Mouse (Mus musculus) layer of hippocampus, postnatal 14 days (tissue): ENCODE measurements around the gene Lpp. TPM values are rescaled to one million over a fixed set of nuclear protein-coding genes. Genes with fewer than 3 reads are reported as not detected.
A peak's percentile ranks its signal among the peaks of the same experiment; 100 is the strongest.

Experiments
- DNase-seq, 2 experiments: peaks; one replicate each; pipeline ENCODE4 v3.0.0; 2021 to 2022; ENCODE audit warnings: low spot score in 2 of 2, mixed read lengths in 1 of 2
- total RNA-seq, 2 experiments: library from RNA; stranded (reverse); gene quantifications; 2 replicates each; pipeline ENCODE4 v1.2.3; 2021

Lpp gene
- total RNA-seq, 2 experiments from 2014 or later, result 10.1 to 12.2 TPM

DNA sequence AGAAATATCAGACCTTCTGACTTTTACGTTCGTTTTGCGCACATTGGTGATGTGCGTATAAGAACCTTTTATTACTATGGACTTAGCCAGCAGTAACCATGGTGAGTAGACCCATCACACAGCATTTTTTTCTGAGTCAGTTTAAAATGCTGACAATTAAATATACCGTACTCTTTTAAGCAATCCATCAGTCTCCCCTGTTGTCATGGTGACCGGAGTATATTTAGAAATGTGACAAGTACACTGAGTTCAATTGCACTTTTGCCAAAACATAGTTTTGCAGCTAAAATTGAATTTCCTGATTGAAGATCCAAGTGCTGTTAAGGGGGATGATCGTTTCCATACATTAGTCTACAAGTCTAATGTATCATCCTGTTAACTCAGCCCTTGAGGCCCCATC is 149.6 kb downstream of the Lpp start:
- DNase-seq, result peak in 1 of 2 experiments; percentile 76

DNA sequence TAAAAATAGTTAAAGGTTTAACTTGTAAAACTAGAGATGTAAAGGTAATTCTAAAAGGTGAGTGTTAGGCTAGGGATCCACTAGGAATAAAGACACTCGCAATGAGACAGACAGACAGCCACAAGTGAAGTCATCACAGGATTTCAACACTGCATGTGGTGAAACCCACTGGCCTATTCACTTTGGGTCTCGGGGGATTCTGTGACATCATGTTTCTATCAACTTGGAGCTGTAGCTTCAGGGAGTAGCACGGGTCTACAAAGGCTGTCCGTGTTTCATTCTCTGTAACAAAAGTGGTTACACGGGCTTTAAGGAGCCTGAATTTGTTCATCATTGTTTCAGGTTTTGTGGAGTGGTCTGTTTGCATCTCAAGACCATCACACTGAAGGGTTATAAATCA is 152.1 kb downstream of the Lpp start:
- DNase-seq, result no peak

DNA sequence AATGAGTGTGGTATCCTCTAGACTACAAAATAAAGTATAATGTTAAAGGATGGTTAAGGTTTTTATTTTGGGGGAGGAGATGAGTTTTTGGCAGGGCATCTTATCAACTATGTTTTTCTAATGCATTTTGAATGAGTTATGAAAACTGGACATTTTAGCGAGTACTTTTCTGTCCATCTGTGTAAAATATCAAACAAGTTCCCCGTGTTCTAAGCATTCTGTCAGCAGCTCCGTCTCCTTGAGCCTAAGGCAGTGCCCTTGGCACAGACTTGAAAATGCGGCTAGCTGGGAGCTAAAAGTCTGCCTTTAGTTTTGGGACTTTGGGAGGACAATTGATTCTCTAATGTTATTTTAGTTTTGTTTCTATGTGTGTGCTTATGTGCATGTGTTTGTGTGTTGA is 165.2 kb downstream of the Lpp start:
- no peak for DNase-seq

DNA sequence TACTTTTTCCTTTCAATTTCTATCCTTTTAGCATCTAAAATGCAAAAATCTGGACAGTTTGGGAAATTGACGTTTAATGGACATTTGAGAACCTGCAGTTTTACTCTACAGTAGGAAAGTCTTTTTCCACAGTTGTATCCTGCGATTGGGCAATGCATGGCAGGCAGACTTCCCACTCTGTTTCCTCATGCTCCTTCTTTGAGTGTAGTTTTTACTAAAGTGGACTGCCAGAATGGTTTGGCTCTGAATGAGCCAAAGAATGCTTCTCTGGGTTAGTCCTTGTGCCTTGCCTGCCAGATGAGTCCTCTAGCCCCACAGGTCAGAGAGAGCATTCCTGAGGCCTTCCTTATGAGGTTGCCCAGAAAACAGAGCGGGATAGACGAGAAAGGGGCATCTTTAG is 166.5 kb downstream of the Lpp start:
- DNase-seq, result no peak

DNA sequence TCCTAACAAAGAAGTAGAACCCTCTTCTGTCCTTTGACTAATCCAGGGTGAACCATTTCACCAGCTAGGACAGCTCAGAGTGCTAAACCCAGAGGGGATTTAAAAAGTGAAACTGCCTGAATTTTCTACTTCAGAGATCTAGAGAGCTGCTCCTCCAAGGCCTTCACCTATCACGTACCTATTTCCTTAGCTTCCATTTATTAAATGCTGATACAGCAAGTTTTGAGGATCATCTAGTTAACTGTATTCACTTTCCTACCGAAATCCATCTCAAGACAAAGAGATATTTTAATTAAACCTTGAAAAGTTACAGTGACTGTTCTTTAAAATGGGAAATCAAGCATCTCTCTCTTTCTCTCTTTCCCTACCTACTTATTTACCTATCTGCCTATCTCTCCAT is 167.7 kb downstream of the Lpp start:
- DNase-seq, result no peak

DNA sequence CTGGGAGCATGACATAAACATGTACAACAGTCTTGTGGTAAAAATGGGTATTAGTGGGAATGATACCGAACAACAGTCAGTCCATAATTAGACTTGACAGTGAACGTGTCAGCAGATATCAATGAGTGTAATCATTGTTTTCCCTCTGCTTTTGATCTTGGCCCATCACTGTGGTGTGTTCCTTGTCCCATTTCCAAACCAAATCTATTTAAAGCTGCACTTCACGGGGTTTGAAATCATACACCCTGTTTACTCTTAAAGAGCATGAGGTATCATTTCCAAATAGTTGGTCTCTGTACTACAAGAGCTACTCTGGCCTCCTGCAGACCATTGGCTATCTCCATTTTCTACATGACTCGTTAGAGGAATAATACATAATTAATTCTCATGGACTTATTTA is 168.3 kb downstream of the Lpp start:
- DNase-seq, result no peak

DNA sequence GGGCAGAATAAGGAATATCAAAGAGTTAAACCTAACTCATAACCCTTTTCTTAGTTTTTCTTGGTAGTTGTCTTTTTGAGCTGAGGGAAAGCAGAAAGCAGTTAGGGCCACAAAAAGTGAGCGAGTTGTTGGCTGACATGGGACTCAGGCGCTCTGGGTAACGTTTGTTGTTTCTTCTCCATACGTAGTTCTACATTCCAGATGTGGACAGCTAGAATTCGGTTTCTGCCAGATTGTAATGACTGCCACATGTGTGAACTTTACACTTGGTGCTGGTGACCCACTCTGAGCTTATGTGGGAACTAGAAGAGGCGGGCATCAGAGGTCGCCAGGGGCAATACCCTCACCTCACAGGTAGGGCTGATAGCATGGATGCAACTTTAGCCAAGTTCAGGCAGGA is 172.0 kb downstream of the Lpp start:
- DNase-seq, result no peak

DNA sequence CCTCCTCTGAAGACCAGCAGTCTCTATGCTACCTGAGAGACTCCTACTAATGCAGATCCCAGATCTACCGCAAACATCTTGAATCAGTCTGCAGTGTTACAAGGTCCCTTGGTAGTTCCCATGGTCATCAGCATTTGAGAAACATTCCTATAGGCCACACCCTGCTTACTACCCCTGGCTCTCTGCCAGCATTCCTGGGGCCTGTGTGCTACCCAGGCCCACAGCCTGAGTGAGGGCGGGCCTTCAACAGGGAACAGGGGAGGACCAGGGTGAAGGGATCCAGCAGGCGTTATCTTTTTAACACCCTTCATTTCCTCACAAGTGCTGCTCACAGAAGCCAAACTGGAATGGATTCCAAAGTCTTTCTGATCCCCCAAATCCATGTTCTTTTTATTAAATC is 173.0 kb downstream of the Lpp start:
- no peak for DNase-seq

DNA sequence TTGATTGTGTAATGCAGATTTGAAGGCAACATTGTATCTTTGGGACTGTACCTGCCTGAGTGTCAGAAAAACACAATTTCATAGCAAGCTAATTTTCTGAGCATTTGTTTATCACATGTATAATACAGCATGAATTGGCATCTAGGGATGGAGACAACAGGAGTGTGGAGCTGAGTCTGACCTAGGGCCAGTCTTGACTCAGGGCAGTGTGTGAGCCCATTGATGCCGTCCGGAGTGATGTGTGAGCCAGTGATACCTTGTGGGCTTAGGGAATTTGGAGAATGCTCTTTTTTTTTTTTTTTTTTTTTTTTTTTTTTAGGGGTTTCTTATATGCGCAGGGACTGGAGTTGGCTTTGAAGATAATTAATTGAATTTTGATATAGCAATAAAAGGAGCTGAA is 174.3 kb downstream of the Lpp start:
- no peak for DNase-seq

DNA sequence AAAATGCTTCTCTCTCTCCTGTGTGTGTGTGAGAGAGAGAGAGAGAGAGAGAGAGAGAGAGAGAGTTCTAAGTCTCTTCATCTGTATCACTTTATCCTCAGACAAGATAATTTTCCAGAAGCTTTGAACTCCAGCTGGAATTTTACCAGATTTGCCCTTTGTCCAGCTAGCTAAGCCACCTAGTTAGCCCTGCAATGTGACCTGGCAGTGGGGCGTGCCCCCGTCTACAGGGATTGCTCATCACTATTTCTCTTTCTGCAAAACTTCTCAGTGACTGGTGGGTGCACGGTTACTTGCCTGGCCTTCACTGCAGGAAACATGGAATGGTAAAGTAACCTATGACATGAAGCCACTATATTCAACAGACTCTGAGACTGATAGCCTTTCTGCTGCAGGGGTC is 174.8 kb downstream of the Lpp start:
- DNase-seq, result no peak

DNA sequence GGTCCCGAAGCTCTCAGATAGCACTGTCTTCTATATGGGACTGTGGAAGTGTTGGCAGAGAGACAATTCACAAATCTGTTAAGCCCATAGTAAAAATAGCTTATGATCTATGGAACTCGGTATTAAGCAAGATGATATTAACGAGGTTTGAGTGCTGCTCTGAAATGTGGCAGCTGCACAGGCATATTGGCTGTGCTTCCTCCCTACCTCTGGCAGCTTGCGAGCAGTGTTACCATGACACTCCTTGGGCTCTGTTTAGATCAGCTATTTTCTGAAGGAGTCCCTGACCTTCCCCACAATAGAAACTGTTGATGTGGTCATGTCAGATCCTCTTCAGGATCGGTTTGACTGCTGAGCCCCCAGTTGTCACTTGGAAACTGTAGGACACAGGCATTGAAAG is 176.4 kb downstream of the Lpp start:
- DNase-seq, result peak; percentile 26 to 42

DNA sequence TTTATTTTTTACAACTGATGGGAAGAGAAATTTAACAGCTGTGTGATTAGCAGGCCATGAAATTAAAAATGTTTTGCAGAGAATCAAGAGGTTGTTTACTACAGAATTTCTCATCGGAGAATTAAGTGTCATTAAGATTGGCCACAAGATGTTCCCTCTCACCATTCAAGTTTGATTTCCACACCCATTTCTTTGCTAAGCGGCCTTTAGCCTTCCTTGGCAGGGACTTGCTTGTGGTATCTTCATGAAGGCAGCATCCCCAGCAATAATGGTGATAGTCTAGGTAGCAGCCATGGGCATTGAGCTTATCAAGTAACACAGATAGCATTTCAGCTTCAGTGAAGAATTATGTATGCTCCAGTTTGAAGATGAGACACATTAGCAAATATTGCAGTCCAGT is 183.7 kb downstream of the Lpp start:
- DNase-seq, result no peak

DNA sequence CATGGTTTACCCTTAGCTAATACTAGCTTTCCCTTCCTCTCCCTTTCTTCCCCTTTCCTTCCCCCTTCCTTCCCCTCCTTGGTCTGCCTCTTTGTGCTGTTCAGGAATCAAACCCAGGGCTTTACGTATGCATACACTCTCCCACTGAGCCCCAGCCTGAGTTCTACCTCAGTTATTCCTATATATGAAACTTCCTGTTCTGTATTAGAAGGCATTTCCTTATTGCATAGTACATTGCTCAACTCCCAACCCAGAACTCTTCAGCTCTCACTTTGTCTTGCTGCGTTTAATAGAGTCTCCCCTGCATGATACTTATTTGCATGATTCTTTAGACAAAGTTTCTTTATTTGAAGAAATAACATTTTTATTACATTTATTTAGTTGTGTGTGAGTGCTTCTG is 184.5 kb downstream of the Lpp start:
- DNase-seq, result no peak

DNA sequence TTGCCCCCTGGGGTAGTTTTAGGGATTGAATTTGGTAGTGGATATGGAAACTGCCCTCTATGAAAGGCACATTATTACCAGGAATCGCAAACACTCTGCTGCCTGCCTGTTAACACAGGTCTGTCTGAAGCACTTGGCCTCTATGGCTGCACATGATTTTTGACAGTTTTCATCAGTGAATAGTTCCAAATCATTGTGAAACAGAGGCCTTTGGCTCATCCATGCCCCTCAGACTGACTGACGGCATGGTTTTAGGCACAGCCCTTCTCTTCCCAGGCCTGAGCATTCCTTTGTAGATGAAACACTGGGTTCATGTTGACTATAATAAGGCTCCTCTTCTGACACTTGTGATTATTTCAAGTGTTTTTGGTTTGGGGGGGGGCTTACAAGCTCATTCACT is 189.5 kb downstream of the Lpp start:
- DNase-seq, result no peak

DNA sequence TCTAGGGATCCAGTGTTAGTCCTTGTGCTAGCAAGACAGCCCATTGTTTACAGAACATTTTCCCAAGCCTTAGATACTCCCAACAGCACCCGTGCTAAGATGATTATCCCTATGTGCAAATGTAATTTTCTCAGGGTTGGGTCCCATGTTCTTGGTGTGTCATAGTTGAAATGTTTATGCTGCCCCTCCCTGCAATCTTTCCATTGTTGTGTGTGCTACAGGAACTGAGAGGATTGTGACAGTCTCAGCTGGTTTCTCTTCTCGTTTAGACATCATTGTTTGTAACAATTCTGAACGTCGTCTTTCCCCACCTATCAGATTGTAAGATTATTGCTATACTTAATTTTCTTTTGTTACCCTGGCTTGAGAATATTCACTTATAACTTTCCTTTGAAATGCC is 200.2 kb downstream of the Lpp start:
- no peak for DNase-seq

DNA sequence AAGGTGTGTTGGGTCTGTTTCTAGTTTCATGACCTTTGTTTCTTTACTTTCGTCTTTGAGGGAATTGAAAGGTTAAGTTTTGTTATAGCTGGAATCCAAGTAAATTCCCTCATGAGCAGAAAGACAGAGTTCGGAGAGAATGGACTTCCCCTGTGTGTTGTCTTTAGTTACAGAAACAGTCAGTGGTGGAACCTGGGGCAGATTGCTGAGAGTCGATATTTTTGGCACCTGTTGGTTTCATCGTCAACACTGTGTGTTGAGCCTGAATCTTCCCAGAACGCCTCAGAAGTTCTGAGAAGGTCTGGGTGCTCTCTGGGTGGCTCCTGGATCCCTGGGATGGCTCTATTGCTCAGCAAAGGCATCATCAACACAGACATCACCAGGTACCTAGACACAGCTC is 201.2 kb downstream of the Lpp start:
- DNase-seq, result no peak

DNA sequence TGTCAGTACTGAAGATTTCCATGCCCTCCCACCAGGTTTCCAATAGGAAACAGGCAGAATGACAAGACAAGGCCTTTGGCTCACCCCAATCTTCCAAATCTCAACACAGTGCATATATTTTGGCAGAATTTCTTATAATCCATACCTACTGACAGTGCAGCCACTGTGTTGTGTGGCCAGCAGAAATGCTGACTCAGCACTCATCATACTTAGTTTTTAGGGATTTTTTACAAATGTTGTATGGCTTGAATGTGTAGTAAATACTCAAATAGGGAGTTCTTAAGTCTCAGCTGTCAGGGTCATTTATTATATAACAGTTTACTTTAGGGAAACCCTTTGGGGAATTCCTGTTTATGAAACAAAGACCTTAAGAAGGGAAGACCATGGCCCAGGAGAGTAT is 202.2 kb downstream of the Lpp start:
- no peak for DNase-seq

DNA sequence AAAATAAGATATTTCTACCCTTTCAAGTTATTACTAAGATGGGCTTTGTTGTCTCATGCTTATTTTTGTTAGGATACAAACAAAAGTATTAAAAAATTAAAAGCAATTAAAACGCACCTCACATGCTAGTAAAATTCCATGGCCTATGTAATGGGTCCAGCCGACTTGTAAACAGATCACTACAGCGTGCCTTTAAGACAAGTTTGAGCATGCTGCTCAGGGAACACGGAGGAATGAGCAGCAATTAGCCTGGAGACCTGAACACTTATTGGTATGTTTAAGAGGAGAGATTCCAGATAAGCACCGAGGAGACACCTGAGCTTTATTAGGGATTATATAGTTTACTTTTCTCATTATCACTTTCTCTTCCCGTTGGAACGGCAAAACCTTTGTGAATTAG is 205.3 kb downstream of the Lpp start:
- no peak for DNase-seq

DNA sequence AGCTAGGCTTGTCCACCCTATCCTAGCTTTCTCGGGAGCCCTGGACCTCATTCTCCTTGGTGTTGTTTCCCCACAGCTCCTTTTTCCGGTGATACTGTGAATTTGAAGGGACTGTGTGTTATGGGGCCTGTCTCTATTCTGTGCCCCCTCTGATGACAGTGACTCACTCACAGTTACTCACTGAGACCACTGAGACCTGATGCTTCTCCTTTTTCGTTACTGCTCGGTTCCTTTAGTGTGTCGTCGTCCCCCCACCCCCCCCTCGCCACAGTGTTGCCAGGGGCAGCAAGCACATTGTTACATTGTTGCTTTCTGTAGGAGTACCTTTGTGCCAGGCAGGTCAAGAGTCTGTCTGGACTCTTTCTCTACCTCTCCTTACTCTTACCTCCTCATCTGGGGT is 206.5 kb downstream of the Lpp start:
- DNase-seq, result no peak

DNA sequence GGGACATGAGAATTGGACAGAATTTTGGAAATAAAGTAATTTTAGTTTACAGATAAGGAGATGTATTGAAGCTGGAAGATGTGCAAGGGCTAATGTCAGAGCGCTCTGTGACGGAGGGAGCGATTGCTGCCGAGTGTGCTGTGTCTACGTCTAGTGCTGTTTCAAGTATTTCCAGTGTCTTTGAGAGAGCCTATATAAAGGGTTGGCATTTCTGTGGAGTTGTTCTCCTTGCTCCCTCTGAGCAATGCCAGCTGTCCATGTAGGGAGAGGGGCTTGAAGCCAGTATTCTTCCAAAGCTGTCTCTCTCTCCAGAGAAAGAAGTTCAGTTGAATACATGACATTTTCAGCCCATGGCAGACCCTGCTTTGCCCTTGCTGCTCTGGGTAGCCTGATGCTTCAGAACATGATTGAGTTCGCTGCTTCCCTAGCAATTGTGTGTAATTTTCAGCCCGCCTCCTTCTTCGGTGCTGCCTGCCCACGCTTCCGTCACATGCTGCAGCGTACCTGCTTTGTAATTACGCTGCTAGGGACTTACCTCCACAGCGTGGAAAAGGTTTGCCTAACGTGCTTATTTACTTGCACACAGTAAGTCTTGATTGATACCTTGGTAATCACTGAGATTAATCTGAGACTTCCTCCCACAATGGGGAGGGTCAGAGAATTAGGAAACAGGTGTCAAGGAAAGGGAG is 207.1 kb downstream of the Lpp start:
- no peak for DNase-seq

DNA sequence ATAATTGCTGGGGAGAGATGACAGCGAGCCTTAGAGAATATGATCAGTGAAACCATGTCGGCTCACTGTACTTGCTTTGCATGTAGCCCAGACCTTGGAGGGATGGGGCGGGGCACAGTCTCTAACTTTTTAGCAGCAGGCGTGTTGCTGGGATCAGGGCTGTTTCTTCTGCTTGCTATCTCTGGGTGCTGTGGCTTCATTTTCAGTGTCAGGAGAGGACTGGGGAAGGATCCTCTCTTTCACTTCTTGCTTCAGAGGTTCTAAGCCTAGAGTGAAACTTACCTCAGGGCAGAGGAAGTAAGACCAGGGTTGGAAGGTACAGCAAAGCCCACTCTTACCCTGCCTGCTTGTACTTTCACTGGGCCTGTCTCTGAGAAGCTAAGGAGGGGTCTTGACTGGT is 210.0 kb downstream of the Lpp start:
- DNase-seq, result no peak

DNA sequence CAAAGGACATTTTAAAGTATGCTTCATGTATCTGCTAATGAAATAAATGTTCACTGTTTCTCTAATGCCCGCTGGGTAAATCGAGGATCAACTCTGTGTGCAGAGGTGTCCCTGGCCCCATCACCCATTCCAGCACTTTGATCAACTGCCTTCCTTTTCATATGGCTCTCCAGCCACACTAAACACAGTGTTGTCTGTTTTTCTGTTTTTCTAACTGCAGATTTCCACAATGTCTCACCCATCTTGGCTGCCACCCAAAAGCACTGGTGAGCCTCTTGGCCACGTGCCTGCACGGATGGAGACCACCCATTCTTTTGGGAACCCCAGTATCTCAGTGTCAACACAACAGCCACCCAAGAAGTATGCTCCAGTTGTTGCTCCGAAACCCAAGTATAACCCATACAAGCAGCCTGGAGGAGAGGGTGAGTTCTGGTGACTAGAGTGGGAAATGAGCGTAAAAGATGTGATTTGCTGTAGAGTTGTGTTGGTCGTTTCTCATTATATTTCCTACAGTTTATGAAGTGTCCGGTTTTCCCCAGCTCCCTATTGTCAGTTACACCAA is 214.7 kb downstream of the Lpp start:
- DNase-seq, result no peak

DNA sequence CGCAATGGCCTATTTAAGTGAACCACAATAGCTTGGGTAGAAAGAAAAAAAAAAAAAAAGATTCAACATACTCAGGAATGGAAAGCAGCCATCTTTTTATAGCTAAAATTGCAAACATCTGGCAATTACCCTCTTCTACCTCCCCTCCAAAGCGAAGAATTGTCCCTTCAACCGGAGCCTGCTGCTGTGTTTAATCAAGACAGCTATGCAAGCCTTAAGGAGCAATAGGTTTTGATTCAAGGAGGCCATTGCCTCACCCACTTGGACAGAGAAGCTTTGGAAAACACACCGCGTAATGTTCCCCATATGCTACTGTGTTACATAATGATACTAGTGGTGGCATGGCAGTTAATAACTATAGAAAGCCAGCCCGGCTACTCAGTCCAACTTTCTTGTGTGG is 226.2 kb downstream of the Lpp start:
- no peak for DNase-seq

DNA sequence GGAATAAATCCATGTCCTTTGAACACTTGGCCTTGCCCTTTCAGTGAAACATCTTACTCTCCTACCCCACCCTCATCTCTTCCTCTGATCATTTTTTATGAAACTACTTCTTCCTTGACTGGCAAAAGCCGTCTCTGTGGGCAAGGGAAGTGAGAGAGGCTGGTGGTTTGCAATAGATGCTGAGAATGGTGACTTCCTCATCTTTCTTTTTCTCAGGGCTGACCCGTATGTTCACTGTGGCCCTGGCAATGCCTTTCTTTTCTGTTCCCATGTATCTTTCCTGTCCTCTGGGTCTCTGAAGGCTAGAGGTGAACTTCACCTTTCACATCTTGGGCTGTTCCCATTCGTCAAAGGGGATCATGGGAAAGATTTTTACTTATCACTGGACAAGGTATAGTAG is 226.7 kb downstream of the Lpp start:
- DNase-seq, result no peak
